Mouse (Mus musculus): ENCODE data around the gene Ercc4.

DNA sequence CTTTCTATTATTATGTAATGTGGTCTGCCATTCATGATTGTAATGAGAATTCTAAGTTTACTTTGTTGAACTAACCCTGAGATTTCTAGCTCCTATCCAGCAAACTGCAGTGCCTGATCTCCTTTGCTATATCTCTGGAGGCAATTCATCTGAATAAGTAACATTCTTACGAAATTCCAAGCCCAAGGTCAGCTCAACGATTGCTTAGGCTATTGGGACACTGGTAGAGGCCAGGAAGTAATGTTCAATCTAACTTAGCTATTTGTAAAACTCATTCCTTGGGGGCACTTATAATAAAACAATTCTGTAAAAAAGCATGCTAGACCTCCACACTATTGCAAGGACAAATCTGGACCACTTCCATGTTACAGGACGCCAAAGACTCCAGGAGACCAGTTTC lies 58.2 kb downstream of the Ercc4 start:
- TF ChIP-seq ZMIZ1 (IDR thresholded peaks at IDR 0.05; ENCODE audit: low read depth, low read length) (no peak), POLR2A (IDR thresholded peaks at IDR 0.05; ENCODE audit: control insufficient read depth in 1 of 2, insufficient read depth in 1 of 2, low read depth in 1 of 2, low read length in 2 of 2, poor library complexity in 1 of 2) (no peak), CHD1 (IDR thresholded peaks at IDR 0.05; ENCODE audit: low read depth, low read length) (no peak)

All from MEL (cell line).